Mouse (Mus musculus): ENCODE measurements at regions not wholly inside any gene's neighbourhood (a gene's known extent, or its start where the extent isn't known, plus 50 kb on each side); places are given as distances from the start of the nearest gene placed in this dataset.

DNA sequence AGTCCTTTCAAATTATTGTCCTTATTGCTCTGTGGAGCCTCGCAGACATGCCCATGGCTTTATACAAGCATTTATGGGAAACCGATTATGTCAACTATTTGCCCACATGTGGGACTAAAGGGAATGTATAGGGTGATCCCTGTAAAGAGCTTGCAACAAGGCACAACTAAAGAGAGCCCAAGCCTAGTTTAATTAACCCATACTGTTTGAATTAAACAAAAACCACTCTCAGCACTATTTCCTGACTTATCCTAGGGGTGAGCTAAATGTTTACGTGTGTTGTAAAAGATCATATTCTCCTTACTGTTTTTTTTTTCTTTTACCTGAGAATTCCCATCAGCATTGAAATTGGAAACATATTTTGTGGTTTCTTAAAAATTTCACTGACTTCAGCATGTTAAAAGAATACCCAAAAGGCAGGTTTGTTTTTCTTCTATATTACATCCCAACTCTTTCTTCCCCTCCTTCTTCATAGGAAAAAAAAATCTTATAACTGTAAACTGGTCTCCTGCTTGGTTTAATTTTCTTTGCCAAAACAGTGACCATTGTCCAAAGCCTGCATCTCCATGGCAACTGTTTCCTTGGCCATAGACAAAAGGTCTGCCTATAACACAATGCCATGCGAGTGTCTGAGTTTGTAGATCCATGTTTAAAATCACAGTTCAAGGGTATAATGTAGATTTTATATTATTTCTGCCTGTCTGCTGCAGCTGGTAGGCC, 148.2 kb upstream of the Galnt5 start:
- TF ChIP-seq MXI1 (IDR thresholded peaks at IDR 0.05; ENCODE audit: low read depth, low read length) = no peak
- no peak for TF ChIP-seq CTCF (IDR thresholded peaks at IDR 0.05 in 2 of 3, conservative IDR thresholded peaks at IDR 0.05 in 1 of 3; ENCODE audit: control insufficient read depth in 1 of 3, insufficient read depth in 1 of 3, low read depth in 2 of 3, low read length in 3 of 3, poor library complexity in 1 of 3, severe bottlenecking in 1 of 3)
- TF ChIP-seq USF1 (IDR thresholded peaks at IDR 0.05; ENCODE audit: low read depth, low read length) = no peak
- no peak for TF ChIP-seq ZKSCAN1 (IDR thresholded peaks at IDR 0.05; ENCODE audit: low read depth, low read length)
- no peak for TF ChIP-seq NELFE (IDR thresholded peaks at IDR 0.05; ENCODE audit: low read depth, low read length)
- TF ChIP-seq CHD2 (IDR thresholded peaks at IDR 0.05; ENCODE audit: low read length) = no peak
- TF ChIP-seq POLR2A (IDR thresholded peaks at IDR 0.05; ENCODE audit: control insufficient read depth in 1 of 2, insufficient read depth in 1 of 2, low read depth in 1 of 2, low read length in 2 of 2, poor library complexity in 1 of 2) = no peak
- TF ChIP-seq ZC3H11A (IDR thresholded peaks at IDR 0.05; ENCODE audit: low read depth, low read length) = no peak
- TF ChIP-seq ZNF384 (IDR thresholded peaks at IDR 0.05; ENCODE audit: low read depth, low read length) = no peak
- TF ChIP-seq TCF12 (IDR thresholded peaks at IDR 0.05; ENCODE audit: low read depth, low read length) = no peak

All from MEL (cell line).